Mouse (Mus musculus) hindbrain, embryonic 15.5 days (tissue): ENCODE measurements around the gene Mettl2. TPM values are rescaled to one million over a fixed set of nuclear protein-coding genes. Genes with fewer than 3 reads are reported as not detected.
A peak's percentile ranks its signal among the peaks of the same experiment; 100 is the strongest.

ENCODE experiments used
- ATAC-seq: fragments of 200-750 bp; cut with Nextera tagmentation; 2 replicates; pipeline ENCODE4 v1.8.0; 2017; ENCODE audit warnings: low read depth, moderate number of reproducible peaks, moderate TSS enrichment; ENCODE audit not compliant: low FRiP score
- H3K27ac ChIP-seq: fragments of 300-500 bp; sonication (generic); replicated peaks from 2 replicates; pipeline ENCODE4 v1.5.1; 2015; ENCODE audit warnings: mild to moderate bottlenecking, inconsistent platforms
- H3K27me3 ChIP-seq: fragments of 300-500 bp; sonication (generic); 2 replicates; pipeline ENCODE4 v1.6.1; 2015; ENCODE audit warnings: control low read depth, inconsistent platforms
- H3K36me3 ChIP-seq: fragments of 300-500 bp; sonication (generic); 2 replicates; pipeline ENCODE4 v1.6.1; 2015; ENCODE audit warnings: control low read depth, inconsistent platforms
- H3K4me1 ChIP-seq: fragments of 300-500 bp; sonication (generic); replicated peaks from 2 replicates; pipeline ENCODE4 v1.6.1; 2015; ENCODE audit warnings: control low read depth, inconsistent platforms
- H3K4me2 ChIP-seq: fragments of 300-500 bp; sonication (generic); 2 replicates; pipeline ENCODE4 v1.6.1; 2015; ENCODE audit warnings: moderate library complexity, mild to moderate bottlenecking, inconsistent platforms
- H3K4me3 ChIP-seq: fragments of 300-500 bp; sonication (generic); 2 replicates; pipeline ENCODE4 v1.5.1; 2015; ENCODE audit warnings: mild to moderate bottlenecking, inconsistent platforms
- H3K9ac ChIP-seq: fragments of 300-500 bp; sonication (generic); 2 replicates; pipeline ENCODE4 v1.6.1; 2015; ENCODE audit warnings: inconsistent platforms
- H3K9me3 ChIP-seq: fragments of 300-500 bp; sonication (generic); 2 replicates; pipeline ENCODE4 v1.6.1; 2016; ENCODE audit warnings: control low read depth, inconsistent platforms
- WGBS: fragments of 180-500 bp; shearing (Covaris S2); methylation state at CpG from one replicate; pipeline ENCODE4 v1.1.7; 2015; 5-methylcytosine and 5-hydroxymethylcytosine counted together
- polyA plus RNA-seq: library from polyadenylated mRNA; unstranded; fragments of >200 nt; fragmentation: Nextera tagmentation; extraction: Ambion mirVana; gene quantifications from 2 replicates; pipeline ENCODE4 v1.2.1, GENCODE M21; 2015

Gene Mettl2
- polyA plus RNA-seq, 1 experiment from 2014 or later = 29.3 TPM

GRCm38 (mm10) chr11:105155915-105156314 is 29.7 kb downstream of the Mettl2 start:
- Histone ChIP-seq H3K9me3 (no peaks in the 10 kb centered on the region), H3K36me3 (no peaks in the 10 kb centered on the region), H3K9ac (no peak overlapping the region), H3K4me2 (no peak overlapping the region), H3K4me1 (peaks cover 11% of the 10 kb centered on the region), H3K4me3 (no peak overlapping the region), H3K27me3 (no peaks in the 10 kb centered on the region), H3K27ac (no peak overlapping the region)
- ATAC-seq = no peak
- WGBS = 88% methylated on average over 4 of the region's 4 CpGs

- ATAC-seq = no peak
- 87% methylated on average over 19 of the region's 19 CpGs for WGBS
Observed at GRCm38 (mm10) chr11:105156748-105157267, 30.6 kb downstream of the Mettl2 start.

GRCm38 (mm10) chr11:105158047-105158446 is 31.8 kb downstream of the Mettl2 start:
- H3K4me2 ChIP-seq = no peak overlapping the region
- no peak for ATAC-seq

More at GRCm38 (mm10) chr11:105156748-105157267, 30.6 kb downstream of the Mettl2 start:
- Histone ChIP-seq H3K36me3 (no peaks in the 10 kb centered on the region), H3K27ac (no peak overlapping the region), H3K4me2 (no peak overlapping the region), H3K9ac (no peak overlapping the region), H3K9me3 (no peaks in the 10 kb centered on the region), H3K4me1 (peaks cover 7% of the 10 kb centered on the region), H3K4me3 (no peak overlapping the region), H3K27me3 (no peaks in the 10 kb centered on the region)

DNA sequence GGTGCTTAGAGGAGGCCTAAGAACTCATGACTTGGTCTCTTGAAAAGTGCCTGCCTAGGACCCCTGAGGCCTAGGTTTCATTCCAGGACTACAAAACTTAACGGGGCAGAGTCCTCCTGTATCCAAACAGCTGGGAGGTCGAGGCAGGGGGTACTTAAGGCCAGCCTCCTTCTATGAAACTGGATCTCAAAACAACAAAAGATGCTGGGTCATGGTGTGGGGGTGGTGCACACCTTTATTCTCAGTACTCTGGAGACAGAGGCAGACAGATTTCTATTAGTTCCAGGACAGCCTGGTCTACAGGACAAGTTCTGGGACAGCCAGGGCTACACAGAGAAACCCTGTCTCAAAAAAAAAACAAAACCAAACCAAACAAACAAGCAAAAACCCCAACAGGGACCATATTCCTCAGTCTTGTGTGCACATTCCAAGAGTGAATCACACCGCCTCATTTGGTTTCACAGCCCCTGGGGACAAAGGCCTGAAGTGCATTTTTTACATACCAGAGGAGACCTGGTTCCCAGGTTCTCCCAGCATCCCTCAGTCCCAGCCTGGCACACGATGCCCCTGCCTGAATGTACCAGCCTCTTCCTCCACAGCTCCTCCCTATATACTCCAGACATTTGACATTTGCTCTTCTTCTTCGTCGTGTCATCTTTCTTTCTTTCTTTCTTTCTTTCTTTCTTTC is 33.6 kb downstream of the Mettl2 start:
- no peak for ATAC-seq
- 66% methylated on average over 6 of the region's 6 CpGs for WGBS
- no peak overlapping the region for H3K4me3 ChIP-seq
- no peaks in the 10 kb centered on the region for H3K4me1 ChIP-seq
- H3K9me3 ChIP-seq = 0 out of 2 replicates have a peak, but pooled peaks cover 4% of the 10 kb centered on the region
- no peaks in the 10 kb centered on the region for H3K36me3 ChIP-seq
- H3K27me3 ChIP-seq = no peaks in the 10 kb centered on the region
- no peak overlapping the region for H3K4me2 ChIP-seq
- no peak overlapping the region for H3K9ac ChIP-seq
- H3K27ac ChIP-seq = no peak overlapping the region

More at GRCm38 (mm10) chr11:105158047-105158446, 31.8 kb downstream of the Mettl2 start:
- H3K9me3 ChIP-seq = no peaks in the 10 kb centered on the region
- H3K27me3 ChIP-seq = no peaks in the 10 kb centered on the region
- H3K9ac ChIP-seq = no peak overlapping the region
- peaks cover 5% of the 10 kb centered on the region for H3K4me1 ChIP-seq
- no peaks in the 10 kb centered on the region for H3K36me3 ChIP-seq
- no peak overlapping the region for H3K4me3 ChIP-seq
- H3K27ac ChIP-seq = no peak overlapping the region

DNA sequence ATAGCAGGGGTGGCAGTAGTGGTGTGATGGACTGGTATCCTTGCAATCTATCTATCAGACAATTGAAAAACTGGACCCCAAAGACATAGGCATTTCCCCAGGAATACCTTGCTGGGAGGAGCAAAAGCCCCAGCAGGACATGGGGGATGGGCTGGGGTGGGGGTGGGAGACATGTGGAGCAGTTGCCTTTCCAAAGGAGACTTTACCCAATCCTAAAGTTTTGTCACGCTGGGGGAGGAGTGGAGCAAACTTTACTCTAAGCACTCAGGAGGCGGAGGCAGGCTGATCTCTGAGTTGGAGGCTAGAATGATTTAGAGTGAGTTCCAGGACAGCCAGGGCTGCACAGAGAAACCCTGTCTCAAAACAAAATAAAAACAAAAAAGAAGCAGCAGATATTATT is 35.2 kb downstream of the Mettl2 start:
- ATAC-seq = no peak
- H3K36me3 ChIP-seq = no peaks in the 10 kb centered on the region
- no peak overlapping the region for H3K4me2 ChIP-seq
- 0 out of 2 replicates have a peak, but pooled peaks cover 5% of the 10 kb centered on the region for H3K9me3 ChIP-seq
- H3K4me3 ChIP-seq = no peak overlapping the region
- H3K9ac ChIP-seq = no peak overlapping the region
- no peaks in the 10 kb centered on the region for H3K4me1 ChIP-seq
- no peaks in the 10 kb centered on the region for H3K27me3 ChIP-seq
- H3K27ac ChIP-seq = no peak overlapping the region
- WGBS = 98% methylated on average over 2 of the region's 2 CpGs

- H3K27ac ChIP-seq = no peak overlapping the region
- ATAC-seq = no peak
- no peak overlapping the region for H3K4me2 ChIP-seq
- H3K9me3 ChIP-seq = 0 out of 2 replicates have a peak, but pooled peaks cover 5% of the 10 kb centered on the region
- H3K27me3 ChIP-seq = no peaks in the 10 kb centered on the region
- H3K4me3 ChIP-seq = no peak overlapping the region
- H3K36me3 ChIP-seq = no peaks in the 10 kb centered on the region
- no peak overlapping the region for H3K9ac ChIP-seq
- WGBS = 83% methylated on average over 69 of the region's 69 CpGs
- no peaks in the 10 kb centered on the region for H3K4me1 ChIP-seq
Observed at GRCm38 (mm10) chr11:105164516-105165510, 38.6 kb downstream of the Mettl2 start.

DNA sequence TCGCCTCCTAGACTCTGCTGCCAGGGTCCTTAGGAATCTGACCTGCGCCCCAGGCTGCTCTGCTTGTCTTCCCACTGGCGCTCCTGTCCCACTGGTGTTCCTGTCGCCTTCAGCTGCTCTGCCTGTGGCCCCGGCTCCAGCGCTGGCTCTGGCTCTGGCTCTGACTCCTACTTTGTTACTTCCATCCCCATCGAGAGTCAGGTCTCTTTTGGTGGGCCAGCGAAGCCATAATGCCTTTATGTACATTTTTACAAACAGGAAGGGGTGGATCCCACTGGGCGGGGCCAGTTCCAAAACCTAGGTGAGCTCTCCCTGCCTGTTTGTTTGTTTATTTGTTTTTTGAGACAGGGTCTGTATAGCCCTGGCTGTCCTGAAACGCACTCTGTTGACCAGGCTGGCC is 40.6 kb downstream of the Mettl2 start:
- H3K27ac ChIP-seq = no peak overlapping the region
- no peaks in the 10 kb centered on the region for H3K27me3 ChIP-seq
- WGBS = 89% methylated on average over 10 of the region's 10 CpGs
- 0 out of 2 replicates have a peak, but pooled peaks cover 5% of the 10 kb centered on the region for H3K9me3 ChIP-seq
- H3K36me3 ChIP-seq = no peaks in the 10 kb centered on the region
- H3K9ac ChIP-seq = no peak overlapping the region
- H3K4me3 ChIP-seq = no peak overlapping the region
- no peak for ATAC-seq
- no peaks in the 10 kb centered on the region for H3K4me1 ChIP-seq
- no peak overlapping the region for H3K4me2 ChIP-seq

- 45% methylated on average over 2 of the region's 2 CpGs for WGBS
- H3K9me3 ChIP-seq = no peaks in the 10 kb centered on the region
- no peaks in the 10 kb centered on the region for H3K36me3 ChIP-seq
- H3K27me3 ChIP-seq = no peaks in the 10 kb centered on the region
- H3K27ac ChIP-seq = no peak within 1 kb of the TSS
- peaks cover 26% of the 10 kb centered on the region for H3K4me1 ChIP-seq
- peak within 1 kb of the TSS; percentile 92; the same call in 1 of the 2 replicates for H3K4me3 ChIP-seq
- H3K4me2 ChIP-seq = peak within 1 kb of the TSS; percentile 95
- H3K9ac ChIP-seq = no peak within 1 kb of the TSS
- no peak for ATAC-seq
Observed at GRCm38 (mm10) chr11:105178516-105178915, 52.3 kb downstream of the Mettl2 start, which contains the start of gene Tlk2. Tlk2 (plus strand) TSS chr11:105178807.

- Histone ChIP-seq H3K36me3 (peaks cover 5% of the 10 kb centered on the region), H3K27ac (no peak overlapping the region), H3K4me3 (peak overlapping the region; percentile 92), H3K4me2 (peak overlapping the region; percentile 95), H3K9me3 (no peaks in the 10 kb centered on the region), H3K9ac (no peak overlapping the region), H3K27me3 (no peaks in the 10 kb centered on the region), H3K4me1 (peaks cover 30% of the 10 kb centered on the region)
- 75% methylated on average over 4 of the region's 4 CpGs for WGBS
- ATAC-seq = no peak
Observed at GRCm38 (mm10) chr11:105179523-105179922, 53.3 kb downstream of the Mettl2 start.

- peak overlapping the region; percentile 95 for H3K4me2 ChIP-seq
- peak overlapping the region; percentile 96 for H3K9ac ChIP-seq
- 1% methylated on average over 31 of the region's 35 CpGs for WGBS
- H3K4me1 ChIP-seq = peaks cover 33% of the 10 kb centered on the region
- peak overlapping the region; percentile 96 for H3K27ac ChIP-seq
- no peaks in the 10 kb centered on the region for H3K27me3 ChIP-seq
- ATAC-seq = no peak
- peak overlapping the region; percentile 92 for H3K4me3 ChIP-seq
- peaks cover 13% of the 10 kb centered on the region for H3K36me3 ChIP-seq
- H3K9me3 ChIP-seq = no peaks in the 10 kb centered on the region
Observed at GRCm38 (mm10) chr11:105180471-105181091, 54.4 kb downstream of the Mettl2 start.

DNA sequence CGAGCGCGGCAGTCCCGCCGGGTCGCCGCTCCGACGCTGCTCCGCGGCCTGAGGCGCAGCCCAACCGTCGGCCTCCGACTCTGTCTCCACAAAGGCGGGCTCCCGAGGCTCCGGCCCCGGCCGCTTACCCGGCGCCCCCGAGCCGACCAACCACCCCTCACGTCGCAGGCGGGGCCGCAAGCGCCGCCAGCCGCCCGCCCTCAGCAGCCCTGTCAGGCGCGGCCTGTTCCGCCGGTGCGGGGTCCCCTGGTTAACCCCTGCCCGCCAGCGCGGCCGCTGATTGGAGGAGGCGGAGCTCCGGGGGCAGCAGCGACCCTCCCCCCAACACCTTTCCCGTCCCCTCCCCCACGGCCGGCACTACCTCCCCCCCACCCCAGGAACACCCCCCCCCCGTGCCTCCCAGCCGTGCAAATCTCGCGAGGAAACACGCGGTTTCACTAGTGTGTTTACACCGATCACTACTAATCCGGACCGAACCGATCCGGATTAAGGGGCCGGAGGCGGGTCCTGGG is 55.0 kb downstream of the Mettl2 start:
- under 1% methylated on average over 56 of the region's 60 CpGs for WGBS
- Histone ChIP-seq H3K9ac (peak overlapping the region; percentile 98), H3K9me3 (no peaks in the 10 kb centered on the region), H3K4me2 (peak overlapping the region; percentile 95), H3K4me3 (peak overlapping the region; percentile 92), H3K27ac (peak overlapping the region; percentile 96), H3K27me3 (no peaks in the 10 kb centered on the region), H3K4me1 (peaks cover 33% of the 10 kb centered on the region), H3K36me3 (peaks cover 17% of the 10 kb centered on the region)
- ATAC-seq = peak; percentile 96
